ENCODE assay signal across 8 mouse cellular contexts in genomic region chrX:160501687-160502047, GRCm38 (mm10). TPM values are rescaled to one million over a fixed set of nuclear protein-coding genes. Genes with fewer than 3 reads are reported as not detected.
A peak's percentile ranks its signal among the peaks of the same experiment; 100 is the strongest.
DNase-seq lines count a peak whose midpoint lies in the region; ATAC-seq and TF ChIP-seq lines count a peak whose summit lies in the region.

No protein-coding gene starts in this region.

- peak overlapping the region; percentile 55 for H3K9ac ChIP-seq in limb, embryonic 12.5 days (replicated peaks)

- H3K36me3 ChIP-seq in limb, embryonic 12.5 days: no peaks in the 10 kb centered on the region

- H3K27ac ChIP-seq in embryonic fibroblast, embryonic 13.5 days (ENCODE audit: insufficient read depth, low read length): 0 out of 2 replicates have a peak overlapping the region, but pooled peaks have one; percentile 15
- peak overlapping the region; percentile 89; the same call in 1 of the 2 replicates for H3K27ac ChIP-seq in limb, embryonic 12.5 days

- TF ChIP-seq CTCF in lung, adult 2 months (IDR thresholded peaks at IDR 0.05; ENCODE audit: insufficient read depth, low read length): no peak
- TF ChIP-seq CTCF in embryonic fibroblast, embryonic 13.5 days (IDR thresholded peaks at IDR 0.05; ENCODE audit: borderline replicate concordance, insufficient read depth, low read length): no peak

- no peaks in the 10 kb centered on the region; the same call in 1 of the 2 replicates for H3K4me1 ChIP-seq in lung, adult 2 months (ENCODE audit: control insufficient read depth, insufficient read depth, low read length)
- H3K4me1 ChIP-seq in embryonic fibroblast, embryonic 13.5 days (ENCODE audit: control insufficient read depth, insufficient read depth, low read length): peaks cover 5% of the 10 kb centered on the region; the same call in 1 of the 2 replicates
- no peaks in the 10 kb centered on the region for H3K4me1 ChIP-seq in limb, embryonic 12.5 days (replicated peaks)

- no peak for TF ChIP-seq POLR2A in lung, adult 2 months (IDR thresholded peaks at IDR 0.05; ENCODE audit: borderline replicate concordance, extremely low read depth, low read depth, low read length)
- TF ChIP-seq POLR2A in embryonic fibroblast, embryonic 13.5 days (IDR thresholded peaks at IDR 0.05; ENCODE audit: low read depth, low read length): no peak; the same call in 1 of the 2 replicates

- intact Hi-C loops in left cerebral cortex, postnatal 36 days (cut with DNase I): no loop called here

- peak overlapping the region; percentile 45 for H3K4me2 ChIP-seq in limb, embryonic 12.5 days

- WGBS in lung, adult 2 months: 31% methylated on average over 12 of the region's 12 CpGs
- WGBS in limb, embryonic 12.5 days: 19% methylated on average over 12 of the region's 12 CpGs

- H3K9me3 ChIP-seq in limb, embryonic 12.5 days: no peaks in the 10 kb centered on the region

- DNase-seq in lung, adult 2 months: no peak
- DNase-seq in lung, postnatal 10 days: no peak
- DNase-seq in left cerebral cortex, postnatal 36 days (ENCODE audit: low spot score in 2 of 2): no peak
- DNase-seq in MN1 (ENCODE audit: low spot score): no peak
- DNase-seq in kidney, postnatal 10 days: no peak

- ATAC-seq in limb, embryonic 12.5 days (ENCODE audit: insufficient number of reproducible peaks, insufficient read depth, low FRiP score, low TSS enrichment, low read depth): peak; percentile 84
- ATAC-seq in neutrophil, adult 5-6 weeks (ENCODE audit: extremely low read depth, insufficient number of reproducible peaks, low FRiP score, poor library complexity, severe bottlenecking): peak; percentile 53

- peak overlapping the region; percentile 97 for H3K4me3 ChIP-seq in lung, adult 2 months (replicated peaks; ENCODE audit: extremely low read depth, low read depth, low read length)
- peak overlapping the region; percentile 58 for H3K4me3 ChIP-seq in embryonic fibroblast, embryonic 13.5 days (ENCODE audit: insufficient read depth, low read length)
- peak overlapping the region; percentile 55 for H3K4me3 ChIP-seq in limb, embryonic 12.5 days (replicated peaks)

- peaks cover 19% of the 10 kb centered on the region for H3K27me3 ChIP-seq in limb, embryonic 12.5 days

RNA-seq across cellular contexts. Expression of gene Phka2, which starts 0.3 kb away (rescaled TPM):
- 11.1 and 15.0 TPM in 2 replicates for polyA plus RNA-seq in lung, adult 2 months (2012; rRNA removed)
- polyA plus RNA-seq in embryonic fibroblast, embryonic 13.5 days (2011; ENCODE audit: insufficient read length, low read depth, missing spikeins): 17.7 and 22.2 TPM in 2 replicates
- 21.0 and 21.3 TPM in 2 replicates for polyA plus RNA-seq in limb, embryonic 12.5 days (2016; fragmentation: Nextera tagmentation; extraction: Ambion mirVana)
- total RNA-seq in neutrophil, adult 5-6 weeks (2017): 21.2 and 24.4 TPM in 2 replicates
- total RNA-seq in left cerebral cortex, postnatal 36 days (2021): 10 to 100 TPM; 24.9 to 44.0 TPM
